Mouse (Mus musculus): ENCODE measurements around the gene Sgtb.
A peak's percentile ranks its signal among the peaks of the same experiment; 100 is the strongest.

Gene Sgtb

DNA sequence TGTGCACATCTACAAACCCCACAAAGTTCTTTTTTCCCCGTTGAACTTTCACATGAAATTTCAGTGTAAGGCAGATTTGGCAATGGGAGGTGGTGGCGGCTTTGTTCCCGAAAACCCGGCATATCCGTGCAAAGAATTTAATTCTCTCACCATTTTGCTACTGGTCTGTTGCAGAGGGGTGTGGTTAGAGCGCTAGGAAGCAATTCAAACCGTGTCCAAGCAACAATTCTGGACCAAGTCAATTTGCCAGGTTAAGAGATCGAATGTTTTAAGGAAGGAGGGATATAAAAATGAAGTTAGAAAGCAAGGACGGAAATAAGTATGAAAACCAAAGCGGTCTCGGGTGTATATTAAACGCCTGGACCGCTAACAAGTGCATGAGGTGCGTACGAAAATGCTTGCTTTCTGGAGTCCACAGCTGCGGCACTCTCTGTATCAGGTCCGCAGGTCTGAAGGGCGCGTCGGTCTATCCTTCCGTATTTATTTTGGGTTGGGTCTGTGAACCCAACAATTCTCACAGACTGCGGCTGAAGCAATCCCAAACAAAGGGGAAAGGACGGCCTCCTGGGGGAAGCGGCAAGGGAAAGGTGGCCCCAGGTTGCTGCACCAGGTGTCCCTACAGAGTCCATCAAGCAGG is 772 bp upstream of the Sgtb start:
- no peak; the same call in 1 of the 2 replicates for ATAC-seq (ENCODE audit: insufficient number of reproducible peaks, low FRiP score, low TSS enrichment)

DNA sequence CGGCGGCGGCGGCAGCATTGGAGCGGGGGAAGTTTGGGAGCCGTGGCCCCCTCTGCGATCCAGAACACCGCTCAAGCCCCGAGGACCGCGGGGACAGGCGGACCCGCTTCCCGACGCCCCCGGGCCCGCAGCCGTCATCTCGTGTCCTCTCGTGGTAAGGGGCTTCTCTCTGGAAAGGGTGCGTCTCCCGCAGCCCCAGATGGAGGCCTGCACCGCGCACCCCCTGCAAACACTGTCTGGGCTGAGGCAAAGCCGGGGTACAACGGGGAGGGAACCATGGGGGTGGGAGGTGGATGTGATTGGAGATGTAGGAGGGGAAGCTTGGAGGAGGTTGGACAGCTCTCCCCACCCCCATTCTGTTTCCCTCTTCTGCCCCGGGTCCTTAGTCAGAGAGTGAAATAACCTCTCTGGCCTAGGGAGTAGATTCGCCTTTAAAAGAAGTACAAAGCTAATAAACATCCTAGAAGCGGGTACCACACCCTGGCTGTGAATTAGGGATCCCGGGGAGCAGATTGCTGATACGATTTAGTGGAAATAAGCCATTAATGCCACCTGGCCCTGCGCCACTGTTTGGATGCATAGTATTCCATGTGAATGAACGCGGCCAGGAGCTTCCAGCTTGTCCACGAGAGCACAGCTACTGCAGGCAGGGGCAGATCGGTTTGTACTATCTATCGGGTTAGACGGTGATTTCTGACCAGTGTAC is 428 bp downstream of the Sgtb start:
- ATAC-seq (ENCODE audit: insufficient number of reproducible peaks, low FRiP score, low TSS enrichment) = peak; percentile 71

DNA sequence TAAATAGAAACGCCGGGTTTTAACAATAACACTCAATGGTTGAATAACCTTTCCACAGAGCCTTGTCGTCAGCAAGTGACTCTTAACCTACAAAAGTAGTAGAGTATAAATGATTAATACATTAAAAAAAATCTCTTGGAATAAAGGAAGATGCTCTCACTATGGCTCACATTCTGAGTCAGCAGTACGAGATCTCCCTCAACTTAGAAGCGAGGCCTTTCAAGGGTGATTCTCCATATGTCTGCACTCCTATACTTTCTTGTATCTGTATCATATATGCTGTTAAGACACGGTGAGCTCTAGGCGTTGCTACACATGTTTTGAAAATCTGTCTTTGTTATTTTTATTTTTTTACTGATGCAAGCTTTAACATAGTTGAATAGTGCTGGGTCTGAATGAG is 985 bp downstream of the Sgtb start:
- no peak for ATAC-seq (ENCODE audit: insufficient number of reproducible peaks, low FRiP score, low TSS enrichment)

DNA sequence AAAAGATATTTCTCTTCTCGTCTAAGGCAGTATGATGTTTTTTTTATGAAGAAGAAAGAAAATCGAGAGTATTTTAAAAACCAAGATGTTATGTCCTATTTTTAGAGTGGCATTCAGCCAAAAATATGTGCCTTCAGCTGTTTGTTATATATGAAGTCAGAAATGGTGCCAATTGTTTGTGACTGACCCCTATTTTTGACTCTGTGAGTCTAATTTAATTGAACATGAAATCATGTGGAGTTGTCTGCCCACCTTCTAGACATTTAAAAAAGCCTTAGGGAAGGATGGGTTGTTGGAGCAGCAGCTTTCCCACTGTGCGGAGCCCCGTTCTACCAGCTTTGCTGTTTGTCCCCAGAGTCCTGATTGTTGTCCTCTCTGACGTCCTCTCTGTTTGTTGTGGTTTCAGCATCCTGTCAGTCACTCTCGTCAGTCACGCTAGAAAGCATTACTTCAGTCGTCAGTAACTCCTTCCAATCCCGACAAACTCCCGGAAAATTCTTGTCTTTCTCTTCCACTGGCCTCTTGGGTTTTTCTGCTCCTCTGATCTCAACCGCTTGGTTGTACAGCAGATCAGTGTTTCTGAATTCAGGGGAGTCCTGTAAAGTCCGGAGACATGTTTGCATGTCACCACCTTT is 2.8 kb downstream of the Sgtb start:
- no peak for ATAC-seq (ENCODE audit: insufficient number of reproducible peaks, low FRiP score, low TSS enrichment)

DNA sequence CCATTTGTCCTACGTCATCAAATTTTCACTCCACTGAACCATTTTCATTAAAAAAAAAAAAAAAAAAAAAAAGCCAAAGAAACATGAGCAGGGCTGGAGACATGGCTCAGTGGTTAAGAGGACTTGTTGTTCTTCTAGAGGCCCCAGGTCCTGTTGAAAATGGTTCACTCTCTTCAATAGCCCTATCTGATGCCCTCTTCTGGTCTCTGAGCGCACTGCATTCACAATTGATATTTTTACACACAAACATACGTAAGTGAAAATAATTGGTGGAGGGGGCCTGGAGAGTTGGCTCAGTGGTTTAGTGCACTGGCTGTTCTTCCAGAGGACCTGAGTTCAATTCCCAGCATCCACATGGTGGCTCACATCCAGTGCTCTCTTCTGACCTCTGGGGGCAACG is 4.2 kb downstream of the Sgtb start:
- ATAC-seq (ENCODE audit: insufficient number of reproducible peaks, low FRiP score, low TSS enrichment) = no peak

DNA sequence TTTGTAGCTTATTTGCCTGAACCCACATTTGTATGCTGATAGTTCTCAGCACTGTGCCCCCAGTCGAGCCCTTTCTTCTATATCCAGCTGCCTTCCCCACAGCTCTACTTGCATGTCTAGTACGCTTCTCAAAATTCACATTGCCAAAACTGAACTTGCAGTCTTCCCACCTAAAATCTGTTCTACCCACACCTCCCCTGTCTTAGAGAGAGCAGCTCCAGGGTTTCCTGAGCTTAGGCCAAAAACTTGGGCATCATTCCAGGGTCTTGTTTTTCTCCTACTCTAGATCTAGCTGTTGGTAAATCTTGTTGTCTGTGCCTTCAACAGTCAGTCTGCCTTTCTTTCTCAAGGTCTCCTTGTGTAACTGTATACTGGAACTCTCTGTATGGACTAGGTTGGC is 5.3 kb downstream of the Sgtb start:
- ATAC-seq (ENCODE audit: insufficient number of reproducible peaks, low FRiP score, low TSS enrichment) = no peak

DNA sequence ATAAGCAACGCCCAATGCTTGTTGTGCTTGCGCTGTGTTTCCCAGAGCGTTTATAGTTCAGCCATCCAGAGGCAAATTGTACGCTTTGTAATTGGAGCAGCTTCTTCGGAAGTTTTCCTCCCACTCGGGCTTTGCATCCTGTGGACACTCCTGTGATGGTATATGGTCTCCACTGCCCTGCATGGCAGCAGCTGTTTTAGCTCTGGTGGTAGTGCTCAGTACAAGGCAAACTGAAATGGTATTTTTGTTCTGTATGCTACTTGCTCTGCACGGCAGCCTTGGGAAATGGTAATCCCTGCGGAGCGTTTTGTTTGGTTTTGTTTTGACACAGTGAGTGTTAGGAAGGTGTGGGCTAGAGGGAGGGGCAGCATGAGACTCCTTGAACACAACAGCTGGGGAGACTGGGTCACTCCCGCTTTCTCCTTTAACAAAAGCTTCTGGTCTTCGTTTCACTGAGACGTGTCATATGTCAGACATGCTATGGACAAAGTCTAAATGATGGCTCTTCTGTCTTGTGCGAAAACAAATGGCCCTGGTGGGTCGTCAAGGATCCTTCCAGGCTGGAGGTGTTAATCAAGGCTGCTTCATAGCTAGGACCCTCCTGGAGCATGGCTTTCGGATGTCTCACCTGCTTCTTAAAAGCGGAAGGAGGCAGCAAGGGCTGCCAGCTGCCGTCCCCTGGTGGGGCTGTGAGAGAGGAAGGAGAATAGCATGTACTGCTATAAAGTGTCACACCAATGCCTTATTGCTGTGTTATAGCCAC is 12.7 kb downstream of the Sgtb start:
- ATAC-seq (ENCODE audit: insufficient number of reproducible peaks, low FRiP score, low TSS enrichment) = no peak

DNA sequence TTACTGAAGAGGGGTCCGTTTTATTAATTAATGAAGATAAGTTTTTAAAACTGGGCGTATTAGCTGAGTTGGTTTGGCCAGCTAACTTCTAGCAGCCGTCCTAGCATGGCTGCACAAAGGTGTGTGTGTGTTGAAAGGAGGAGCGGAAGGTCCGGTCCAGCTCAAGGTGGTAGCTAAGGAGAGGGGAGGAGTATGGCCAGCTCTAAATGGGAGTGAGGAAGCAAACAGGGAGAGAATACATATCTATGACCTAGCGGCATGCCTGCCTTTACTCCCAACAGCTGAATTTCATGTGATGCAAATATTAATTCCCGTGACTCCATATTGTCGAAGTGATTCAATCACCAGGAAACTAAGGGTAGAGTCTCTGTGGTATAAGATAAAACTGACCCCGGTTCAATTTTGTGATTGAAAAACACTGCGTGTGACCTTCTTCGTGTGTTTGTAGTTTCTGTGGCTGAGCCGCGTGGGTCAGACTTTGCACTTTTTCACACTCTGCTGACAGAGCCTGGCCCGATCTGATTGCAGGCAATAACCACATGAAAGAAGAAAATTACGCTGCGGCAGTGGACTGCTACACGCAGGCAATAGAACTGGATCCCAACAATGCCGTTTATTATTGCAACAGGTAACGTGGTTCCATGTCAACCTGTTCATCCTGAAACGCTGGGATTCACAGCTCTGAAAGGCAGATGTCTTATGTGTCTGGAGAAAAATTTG is 14.3 kb downstream of the Sgtb start:
- ATAC-seq (ENCODE audit: insufficient number of reproducible peaks, low FRiP score, low TSS enrichment) = no peak

DNA sequence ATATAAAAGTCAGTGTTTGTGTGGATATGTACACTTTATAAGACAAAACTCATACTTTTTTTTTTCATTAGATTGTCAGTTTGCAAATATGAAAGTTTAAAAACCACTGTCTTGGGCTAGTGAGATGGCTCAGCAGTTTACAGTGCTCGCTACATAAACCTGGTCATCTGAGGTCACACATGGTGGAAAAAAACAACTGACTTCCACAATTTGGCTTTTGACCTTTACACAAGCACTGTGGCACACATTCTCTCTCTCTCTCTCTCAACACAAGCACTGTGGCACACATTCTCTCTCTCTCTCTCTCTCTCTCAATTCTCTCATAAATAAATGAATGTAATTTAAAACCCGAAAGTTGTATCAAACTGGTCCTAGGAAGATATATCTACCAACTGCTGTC is 23.0 kb downstream of the Sgtb start:
- no peak for ATAC-seq (ENCODE audit: insufficient number of reproducible peaks, low FRiP score, low TSS enrichment)

DNA sequence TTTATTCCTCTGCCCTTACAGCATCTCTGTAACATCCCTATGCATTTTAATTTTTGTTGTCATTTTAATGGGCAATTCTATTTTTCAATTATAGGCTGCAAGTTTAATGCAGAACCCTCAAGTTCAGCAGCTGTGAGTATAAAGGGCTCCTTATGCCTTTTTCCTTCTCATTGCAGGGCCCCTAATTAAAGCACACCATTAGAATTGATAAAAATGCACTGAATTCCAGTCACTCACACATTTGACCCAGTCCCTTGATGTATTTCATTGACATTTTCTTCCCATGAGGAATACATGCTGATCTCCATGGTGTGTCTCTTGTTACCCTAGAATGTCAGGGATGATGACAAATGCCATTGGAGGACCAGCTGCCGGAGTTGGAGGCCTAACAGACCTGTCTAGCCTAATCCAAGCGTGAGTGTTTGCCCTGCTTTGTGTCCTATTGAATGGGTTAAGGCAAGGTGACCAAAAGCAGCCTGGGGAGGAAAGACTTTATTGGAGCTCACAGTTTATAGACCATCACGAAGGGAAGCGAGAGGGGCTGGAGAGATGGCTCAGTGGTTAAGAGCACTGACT is 25.1 kb downstream of the Sgtb start:
- ATAC-seq (ENCODE audit: insufficient number of reproducible peaks, low FRiP score, low TSS enrichment) = no peak

DNA sequence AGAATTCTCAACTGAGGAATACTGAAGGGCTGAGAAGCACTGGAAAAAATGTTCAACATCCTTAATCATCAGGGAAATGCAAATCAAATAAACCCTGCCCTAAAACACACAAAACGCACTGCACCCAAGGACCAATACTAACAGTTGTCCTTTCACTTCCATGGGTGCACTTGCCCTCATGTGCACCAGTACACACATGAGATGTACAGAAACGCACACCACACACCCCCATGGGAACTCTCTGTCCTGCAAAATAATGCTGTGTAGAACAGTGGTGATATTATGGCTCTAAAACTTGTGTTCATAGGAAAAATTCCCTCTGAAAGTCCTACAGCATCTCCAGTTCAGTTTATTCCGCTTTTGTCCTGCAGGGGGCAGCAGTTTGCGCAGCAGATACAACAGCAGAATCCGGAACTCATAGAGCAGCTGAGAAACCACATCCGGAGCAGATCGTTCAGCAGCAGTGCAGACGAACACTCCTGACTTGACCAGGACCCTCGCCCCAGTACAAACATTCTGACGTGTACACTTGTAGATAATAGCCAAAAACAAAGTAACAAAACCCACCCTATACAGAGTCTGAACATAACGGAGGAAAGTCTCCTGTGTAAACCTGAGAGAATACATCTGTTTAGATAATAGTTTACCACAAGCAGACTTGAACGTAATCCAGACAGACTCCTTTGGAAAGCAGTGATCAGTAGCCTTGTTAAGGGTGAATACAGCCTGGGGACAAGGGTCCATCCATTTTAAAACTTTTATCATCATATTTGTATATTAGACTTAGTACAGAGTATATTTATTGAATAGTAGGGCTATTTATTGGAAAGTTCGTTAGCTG is 30.0 kb downstream of the Sgtb start:
- ATAC-seq (ENCODE audit: insufficient number of reproducible peaks, low FRiP score, low TSS enrichment) = peak; percentile 85

DNA sequence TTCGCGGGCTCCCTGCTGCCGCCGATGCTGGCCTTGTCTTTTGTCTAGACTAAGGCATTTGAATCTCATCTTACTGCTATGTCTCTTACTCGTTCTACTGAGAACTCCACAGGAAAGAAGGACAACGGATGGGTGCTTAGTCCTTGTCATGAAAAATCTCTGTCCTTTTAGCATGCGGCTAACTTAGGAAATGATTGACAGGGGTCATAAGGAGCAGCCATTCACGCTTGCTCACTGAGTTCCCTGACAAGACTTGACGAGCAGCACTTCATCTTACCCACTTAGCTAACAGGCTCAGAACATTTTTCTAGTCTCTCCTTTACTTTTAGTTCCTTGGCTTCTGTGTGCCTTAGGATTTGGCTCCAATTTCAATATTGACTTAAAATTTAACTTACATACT is 35.3 kb downstream of the Sgtb start:
- no peak for ATAC-seq (ENCODE audit: insufficient number of reproducible peaks, low FRiP score, low TSS enrichment)

DNA sequence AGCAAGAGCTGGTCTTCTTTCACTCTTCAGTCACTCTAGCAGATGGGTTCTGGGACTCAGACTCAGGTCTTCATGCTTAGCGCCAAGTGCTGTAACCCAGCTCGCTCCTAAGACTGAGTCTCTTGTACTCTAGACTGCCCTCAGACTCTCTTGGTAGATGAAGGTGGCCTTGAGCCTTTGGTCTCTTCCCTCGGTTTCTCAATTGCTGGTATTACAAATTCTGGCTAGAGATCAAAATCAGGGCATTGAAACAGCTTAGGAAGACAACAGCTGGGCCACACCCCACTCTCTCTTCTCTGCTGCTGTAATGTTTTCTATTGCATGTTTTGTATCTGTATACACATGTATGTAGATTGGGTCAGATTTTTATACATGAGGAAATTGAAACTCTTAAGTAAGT is 36.1 kb downstream of the Sgtb start:
- ATAC-seq (ENCODE audit: insufficient number of reproducible peaks, low FRiP score, low TSS enrichment) = no peak

DNA sequence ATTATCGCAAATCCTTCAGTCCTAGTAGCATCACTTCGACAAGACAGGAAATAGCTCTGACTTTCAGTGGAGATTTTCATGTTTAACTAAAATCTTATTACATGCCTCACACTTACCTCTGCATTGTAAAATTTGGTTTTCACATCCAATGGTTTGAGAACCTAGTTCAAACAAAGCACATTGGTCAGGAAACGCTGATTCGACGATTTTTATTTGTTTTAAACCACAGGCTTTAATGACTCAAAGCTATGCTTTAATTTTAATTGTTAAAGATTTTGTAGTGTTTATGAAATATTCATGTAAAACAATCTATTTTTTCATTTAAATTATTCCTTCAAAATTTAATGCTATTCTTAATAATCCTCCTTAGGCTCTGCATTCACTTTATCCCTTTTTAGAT is 44.6 kb downstream of the Sgtb start:
- no peak for ATAC-seq (ENCODE audit: insufficient number of reproducible peaks, low FRiP score, low TSS enrichment)

DNA sequence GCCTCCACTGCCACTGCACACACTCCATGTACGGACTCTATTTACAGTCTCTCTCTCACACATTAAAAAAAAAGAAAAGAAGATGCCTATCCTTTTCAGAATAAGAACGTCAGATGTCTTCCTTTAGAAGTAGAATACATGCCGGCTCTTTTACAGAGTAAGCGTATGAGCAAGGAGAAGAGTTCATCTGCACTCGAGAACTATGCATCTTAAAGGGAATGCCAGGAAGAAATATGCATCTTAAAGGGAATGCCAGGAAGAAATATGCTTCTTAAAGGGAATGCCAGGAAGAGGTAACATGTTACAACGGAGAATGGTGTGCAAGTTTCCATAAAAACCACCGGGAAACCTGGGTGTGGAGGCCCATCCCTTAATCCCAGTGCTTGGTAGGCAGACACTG is 45.6 kb downstream of the Sgtb start:
- ATAC-seq (ENCODE audit: insufficient number of reproducible peaks, low FRiP score, low TSS enrichment) = no peak

DNA sequence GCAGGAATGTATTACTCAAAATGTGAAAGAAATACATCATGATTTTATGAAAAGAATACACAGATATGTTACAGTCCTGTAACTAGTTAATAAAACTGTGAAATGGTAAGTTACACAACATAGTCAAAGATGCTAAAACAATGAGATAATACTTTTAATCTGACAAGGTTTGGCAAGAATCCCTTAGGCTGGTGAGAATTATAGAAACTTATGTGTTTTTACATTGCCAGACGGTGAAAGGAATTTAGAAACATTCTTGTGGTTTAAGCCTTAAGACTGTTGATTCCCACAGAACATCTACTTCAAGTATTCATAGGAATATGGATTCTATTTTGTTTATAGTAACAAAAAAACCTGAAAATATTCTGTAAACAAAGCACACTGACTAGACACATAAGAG is 46.1 kb downstream of the Sgtb start:
- no peak for ATAC-seq (ENCODE audit: insufficient number of reproducible peaks, low FRiP score, low TSS enrichment)

DNA sequence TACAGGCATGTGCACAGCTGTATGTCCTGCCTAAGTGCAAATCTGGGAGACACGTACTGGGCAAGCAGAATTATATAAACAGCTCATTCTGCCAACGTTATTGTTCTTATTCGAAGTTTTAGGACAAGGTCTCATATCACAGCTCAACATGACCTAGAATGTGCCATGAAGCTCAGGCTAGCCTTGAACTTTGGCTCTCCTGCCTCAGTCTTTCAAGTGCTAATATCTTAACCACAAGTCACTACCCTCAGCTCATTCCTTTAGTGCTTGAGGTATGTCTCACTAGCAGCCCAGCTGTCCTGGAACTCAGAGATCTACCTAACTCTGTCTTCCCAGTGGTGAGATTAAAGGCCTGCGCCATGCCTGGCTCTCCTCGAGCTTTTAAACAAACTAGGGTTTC is 62.2 kb downstream of the Sgtb start:
- no peak for ATAC-seq (ENCODE audit: insufficient number of reproducible peaks, low FRiP score, low TSS enrichment)

DNA sequence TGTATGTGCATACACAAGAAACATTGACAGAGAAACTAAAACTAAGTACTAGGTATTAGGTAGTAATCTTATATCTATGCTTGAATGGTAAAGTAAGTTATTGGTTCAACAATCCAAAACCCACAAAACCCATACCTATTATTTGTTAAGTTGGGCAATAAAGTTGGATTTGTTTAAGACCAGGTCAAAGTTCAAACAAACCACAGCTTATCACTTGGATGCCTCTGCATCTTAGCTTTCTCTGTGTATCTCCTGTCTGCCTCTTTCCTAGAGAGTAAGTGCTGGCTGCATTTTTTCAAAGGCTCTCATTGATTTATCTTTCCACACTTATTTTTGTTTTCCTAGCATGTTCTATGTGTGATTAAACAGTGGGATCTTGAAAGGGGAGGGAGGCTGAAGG is 63.0 kb downstream of the Sgtb start:
- ATAC-seq (ENCODE audit: insufficient number of reproducible peaks, low FRiP score, low TSS enrichment) = no peak

DNA sequence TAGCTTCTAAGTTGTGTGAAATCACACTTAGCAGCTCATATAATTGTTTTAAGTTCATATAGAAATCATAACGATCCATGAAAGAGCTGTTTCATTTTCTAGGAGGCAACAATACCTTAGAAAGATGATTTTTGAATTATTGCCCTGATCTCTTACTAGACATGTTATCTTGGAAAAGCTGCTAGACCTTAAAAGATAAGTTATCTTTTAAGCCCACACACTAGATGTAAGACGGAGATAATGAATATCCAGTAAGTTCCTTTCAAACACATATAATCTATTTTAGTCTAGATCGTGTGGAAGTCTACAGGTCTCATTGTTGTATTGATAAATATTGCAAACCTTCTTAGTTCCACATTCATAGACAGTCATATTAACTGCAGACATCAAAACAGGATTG is 67.3 kb downstream of the Sgtb start:
- no peak for ATAC-seq (ENCODE audit: insufficient number of reproducible peaks, low FRiP score, low TSS enrichment)

Data from cerebellum, adult (tissue).